Mouse (Mus musculus) midbrain, embryonic 11.5 days (tissue): ENCODE data around the gene Soat2. TPM values are rescaled to one million over a fixed set of nuclear protein-coding genes. Genes with fewer than 3 reads are reported as not detected.
"Not testable (repeated sequence)": the region's sequence is repeated elsewhere in the genome, so short reads cannot be mapped to it uniquely, and the experiment has no call there.

ENCODE experiments used
- ATAC-seq: fragments of 200-750 bp; cut with Nextera tagmentation; 2 replicates; pipeline ENCODE4 v1.8.0; 2017; ENCODE audit warnings: moderate TSS enrichment, moderate library complexity; ENCODE audit not compliant: low FRiP score
- DNase-seq: peaks from one replicate; pipeline ENCODE4 v3.0.0; 2015; ENCODE audit warnings: low spot score; ENCODE audit errors: missing footprints
- H3K27ac ChIP-seq: fragments of 300-500 bp; sonication (generic); 2 replicates; pipeline ENCODE4 v1.5.1; 2014; ENCODE audit warnings: low read depth, low read length
- H3K27me3 ChIP-seq: fragments of 300-500 bp; sonication (generic); 2 replicates; pipeline ENCODE4 v1.6.1; 2014; ENCODE audit warnings: mild to moderate bottlenecking, low read length, moderate library complexity, mixed read lengths; ENCODE audit not compliant: control insufficient read depth, insufficient read depth
- H3K36me3 ChIP-seq: fragments of 300-500 bp; sonication (generic); 2 replicates; pipeline ENCODE4 v1.6.1; 2014; ENCODE audit warnings: mild to moderate bottlenecking, low read length, moderate library complexity, mixed read lengths; ENCODE audit not compliant: control insufficient read depth, insufficient read depth
- H3K4me1 ChIP-seq: fragments of 300-500 bp; sonication (generic); 2 replicates; pipeline ENCODE4 v1.6.1; 2014; ENCODE audit warnings: low read length; ENCODE audit not compliant: control insufficient read depth, insufficient read depth
- H3K4me2 ChIP-seq: fragments of 300-500 bp; sonication (generic); 2 replicates; pipeline ENCODE4 v1.6.1; 2014; ENCODE audit warnings: mild to moderate bottlenecking, moderate library complexity
- H3K4me3 ChIP-seq: fragments of 300-500 bp; sonication (generic); 2 replicates; pipeline ENCODE4 v1.5.1; 2014; ENCODE audit warnings: low read depth, low read length
- H3K9ac ChIP-seq: fragments of 300-500 bp; sonication (generic); 2 replicates; pipeline ENCODE4 v1.6.1; 2014; ENCODE audit warnings: low read length
- H3K9me3 ChIP-seq: fragments of 300-500 bp; sonication (generic); 2 replicates; pipeline ENCODE4 v1.6.1; 2016; ENCODE audit warnings: low read length; ENCODE audit not compliant: control insufficient read depth
- WGBS: fragments of 180-500 bp; shearing (Covaris S2); extraction: QIAGEN DNeasy Blood & Tissue Kit; methylation state at CpG from one replicate; pipeline ENCODE4 v1.1.7; 2014; 5-methylcytosine and 5-hydroxymethylcytosine counted together
- polyA plus RNA-seq: library from polyadenylated mRNA; unstranded; fragments of >200 nt; fragmentation: Nextera tagmentation; extraction: Ambion mirVana; gene quantifications from 2 replicates; pipeline ENCODE4 v1.2.1, GENCODE M21; 2014

Gene Soat2
- polyA plus RNA-seq, 1 experiment from 2014 or later, result not detected

DNA sequence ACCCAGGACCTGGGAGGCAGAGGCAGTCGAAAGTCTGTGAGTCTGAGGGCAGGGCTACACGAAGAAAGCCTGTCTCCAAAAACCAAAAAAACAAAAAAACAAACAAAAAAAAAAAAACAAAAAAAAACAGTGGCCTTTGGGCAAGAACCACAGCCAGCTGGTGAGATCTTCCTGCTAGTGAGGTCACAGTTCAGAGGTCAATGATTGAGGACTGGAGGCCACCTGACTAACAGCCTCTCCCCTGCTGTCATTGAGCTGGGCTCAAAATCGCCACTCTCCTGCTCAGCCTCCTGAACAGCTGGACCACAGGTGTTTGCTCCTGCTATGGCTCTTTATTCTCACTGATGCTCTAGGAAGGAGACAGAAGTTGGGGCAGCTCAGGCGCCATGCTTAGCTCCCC is 2.3 kb downstream of the Soat2 start:
- no peak overlapping the region for H3K4me3 ChIP-seq
- no peak for ATAC-seq
- H3K9me3 ChIP-seq, result no peaks in the 10 kb centered on the region
- peak; percentile 85 for DNase-seq
- H3K27me3 ChIP-seq, result no peaks in the 10 kb centered on the region
- no peak overlapping the region for H3K27ac ChIP-seq
- 21% methylated on average over 4 of the region's 4 CpGs for WGBS
- no peak overlapping the region for H3K4me2 ChIP-seq
- H3K9ac ChIP-seq, result no peak overlapping the region
- H3K4me1 ChIP-seq, result peaks cover 7% of the 10 kb centered on the region
- no peaks in the 10 kb centered on the region for H3K36me3 ChIP-seq

DNA sequence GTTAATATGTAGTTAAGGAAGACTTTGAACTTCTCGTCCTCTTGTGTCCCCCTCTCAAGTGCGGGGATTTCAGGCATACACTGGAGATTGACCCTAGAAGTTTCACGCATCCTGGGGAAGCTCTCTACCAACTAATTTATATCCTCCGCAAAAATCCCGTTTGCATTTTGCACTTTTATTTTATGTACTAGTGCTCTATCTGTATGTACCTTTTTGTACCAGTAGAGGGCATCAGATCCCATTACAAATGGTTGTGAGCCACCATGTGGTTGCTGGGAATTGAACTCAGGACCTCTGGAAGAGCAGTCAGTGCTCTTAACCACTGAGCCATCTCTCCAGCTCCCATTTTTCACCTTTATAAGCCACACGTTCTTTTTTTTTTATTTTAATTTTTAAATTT is 4.7 kb downstream of the Soat2 start:
- not testable (repeated sequence) for H3K4me3 ChIP-seq, H3K36me3 ChIP-seq, H3K4me2 ChIP-seq, H3K27me3 ChIP-seq, H3K27ac ChIP-seq, H3K9ac ChIP-seq, H3K4me1 ChIP-seq, ATAC-seq, H3K9me3 ChIP-seq, DNase-seq
- WGBS, result 94% methylated on average over 6 of the region's 6 CpGs

DNA sequence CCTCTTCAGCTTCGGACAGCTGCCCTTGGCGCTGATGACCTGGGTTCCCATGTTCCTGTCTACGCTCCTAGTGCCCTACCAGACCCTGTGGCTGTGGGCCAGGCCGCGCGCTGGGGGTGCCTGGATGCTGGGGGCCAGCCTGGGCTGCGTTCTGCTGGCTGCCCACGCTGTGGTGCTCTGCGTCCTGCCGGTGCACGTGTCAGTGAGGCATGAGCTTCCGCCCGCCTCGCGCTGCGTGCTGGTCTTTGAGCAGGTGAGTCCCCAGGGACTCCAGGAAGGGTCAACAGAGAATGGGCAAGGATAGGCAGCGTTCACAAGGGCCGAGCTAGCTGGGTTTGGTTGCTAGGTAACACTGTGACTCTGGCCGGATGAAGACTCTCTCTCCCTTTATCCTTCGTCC is 6.5 kb downstream of the Soat2 start:
- H3K4me1 ChIP-seq, result peaks cover 7% of the 10 kb centered on the region
- ATAC-seq, result peak; percentile 82
- WGBS, result 23% methylated on average over 20 of the region's 20 CpGs
- H3K9me3 ChIP-seq, result no peaks in the 10 kb centered on the region
- no peak overlapping the region for H3K4me2 ChIP-seq
- no peak overlapping the region for H3K27ac ChIP-seq
- peak; percentile 89 for DNase-seq
- H3K4me3 ChIP-seq, result no peak overlapping the region
- H3K9ac ChIP-seq, result peak overlapping the region; percentile 38
- no peaks in the 10 kb centered on the region for H3K36me3 ChIP-seq
- H3K27me3 ChIP-seq, result no peaks in the 10 kb centered on the region

DNA sequence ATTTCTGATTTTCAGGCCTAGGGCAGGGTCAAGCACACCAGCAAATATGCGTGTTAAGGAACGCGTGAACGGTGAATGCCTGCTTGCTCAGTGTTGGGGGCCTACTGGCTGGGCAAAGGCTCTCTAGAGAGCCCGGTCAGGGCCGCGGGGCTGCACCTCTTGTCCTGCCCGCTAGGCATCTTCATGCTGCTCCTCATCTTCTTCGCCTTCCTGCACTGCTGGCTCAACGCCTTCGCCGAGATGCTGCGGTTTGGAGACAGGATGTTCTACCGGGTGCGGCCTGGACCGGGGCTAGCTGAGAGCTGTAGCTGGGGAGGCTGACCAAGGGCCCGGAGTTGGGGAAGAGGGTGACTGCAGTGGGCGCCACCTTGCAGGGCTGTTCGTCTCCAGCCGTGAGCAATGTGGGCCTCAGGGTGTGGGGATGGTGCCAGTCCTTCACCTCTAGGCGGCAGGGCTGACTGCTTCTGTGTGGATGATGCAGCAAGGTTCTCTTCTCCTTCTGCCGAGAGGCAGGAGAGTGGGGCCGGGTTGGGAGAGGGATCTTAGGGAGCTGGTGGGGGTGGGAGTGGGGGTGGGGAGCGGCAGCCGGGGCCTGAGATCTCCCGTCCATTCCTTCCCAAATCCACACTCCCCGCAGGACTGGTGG is 10.2 kb downstream of the Soat2 start:
- 60% methylated on average over 25 of the region's 27 CpGs for WGBS
- H3K27ac ChIP-seq, result no peak overlapping the region
- H3K4me3 ChIP-seq, result no peak overlapping the region
- no peak overlapping the region for H3K9ac ChIP-seq
- H3K4me1 ChIP-seq, result peaks cover 4% of the 10 kb centered on the region
- H3K36me3 ChIP-seq, result no peaks in the 10 kb centered on the region
- ATAC-seq (no peak), DNase-seq (no peak)
- H3K9me3 ChIP-seq, result no peaks in the 10 kb centered on the region
- no peak overlapping the region for H3K4me2 ChIP-seq
- no peaks in the 10 kb centered on the region for H3K27me3 ChIP-seq

DNA sequence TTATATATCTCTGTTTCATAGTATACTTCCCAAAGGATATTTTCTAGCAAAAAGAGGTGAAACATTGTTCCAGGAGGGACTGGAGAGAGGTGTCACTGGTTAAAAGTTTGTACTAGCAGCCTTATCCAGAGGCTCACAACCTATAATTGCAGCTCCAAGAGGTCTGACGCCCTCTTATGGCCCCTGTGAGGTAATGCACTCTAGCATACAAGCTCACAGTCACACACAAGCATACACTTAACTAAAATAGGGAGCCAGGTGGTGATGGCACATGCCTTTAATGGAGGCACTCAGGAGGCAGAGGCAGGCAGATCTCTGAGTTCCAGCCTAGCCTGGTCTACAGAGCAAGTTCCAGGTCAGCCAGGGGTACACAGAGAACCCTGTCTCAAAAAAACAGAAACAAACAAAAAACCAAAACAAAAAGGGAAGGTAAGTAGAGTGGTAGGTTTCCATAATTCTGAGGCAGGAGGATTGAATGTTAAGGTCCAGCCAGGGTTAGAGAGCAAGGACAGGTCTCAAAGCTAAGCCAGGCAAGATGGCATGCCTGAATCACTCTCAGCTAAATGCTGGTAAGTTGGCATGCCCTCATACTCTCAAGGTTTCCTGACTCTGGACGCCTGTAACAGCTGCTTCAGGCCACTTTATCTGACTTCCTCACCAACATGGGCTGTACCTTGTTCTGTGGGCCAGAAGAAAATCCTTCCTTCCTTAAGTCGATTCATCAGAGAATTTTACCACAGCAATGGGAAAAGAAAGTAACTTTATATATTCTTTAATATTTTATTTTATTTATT is 13.8 kb downstream of the Soat2 start:
- H3K4me1 ChIP-seq, result no peaks in the 10 kb centered on the region
- no peak overlapping the region for H3K27ac ChIP-seq
- no peak overlapping the region for H3K4me2 ChIP-seq
- no peaks in the 10 kb centered on the region for H3K9me3 ChIP-seq
- ATAC-seq (no peak), DNase-seq (no peak)
- WGBS, result 55% methylated on average over 3 of the region's 3 CpGs
- no peak overlapping the region for H3K4me3 ChIP-seq
- no peak overlapping the region for H3K9ac ChIP-seq
- no peaks in the 10 kb centered on the region for H3K27me3 ChIP-seq
- no peaks in the 10 kb centered on the region for H3K36me3 ChIP-seq

DNA sequence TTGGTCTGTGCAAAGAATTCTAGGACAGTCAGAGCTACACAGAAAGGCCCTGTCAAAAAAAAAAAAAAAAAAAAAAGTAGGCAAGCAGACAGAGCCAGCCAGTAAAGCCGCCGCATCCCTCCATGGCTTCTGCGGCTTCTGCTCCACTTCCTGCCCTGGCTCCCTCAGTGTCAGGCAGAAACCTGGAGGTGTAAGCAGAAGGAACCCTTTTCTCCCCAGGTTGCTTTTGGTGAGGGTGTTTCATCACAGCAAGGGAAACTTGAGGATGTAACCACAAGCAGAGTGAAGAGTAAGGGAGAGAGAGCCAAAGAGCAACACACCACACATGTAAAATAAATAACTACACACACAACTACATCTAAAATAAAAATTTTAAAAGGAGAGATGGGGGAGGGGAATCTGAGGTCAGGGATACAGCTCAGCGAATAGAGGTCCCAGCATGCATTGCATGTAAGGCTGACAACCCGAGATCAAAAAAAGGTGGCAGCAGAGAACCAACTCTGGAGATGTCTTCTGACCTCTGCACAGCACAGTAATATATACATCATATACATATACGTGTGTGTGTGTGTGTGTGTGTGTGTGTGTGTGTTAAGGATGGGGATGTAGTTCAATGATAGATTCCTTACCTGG is 15.3 kb downstream of the Soat2 start:
- no peak for DNase-seq
- ATAC-seq, result no peak
- WGBS, result 55% methylated on average over 6 of the region's 6 CpGs

DNA sequence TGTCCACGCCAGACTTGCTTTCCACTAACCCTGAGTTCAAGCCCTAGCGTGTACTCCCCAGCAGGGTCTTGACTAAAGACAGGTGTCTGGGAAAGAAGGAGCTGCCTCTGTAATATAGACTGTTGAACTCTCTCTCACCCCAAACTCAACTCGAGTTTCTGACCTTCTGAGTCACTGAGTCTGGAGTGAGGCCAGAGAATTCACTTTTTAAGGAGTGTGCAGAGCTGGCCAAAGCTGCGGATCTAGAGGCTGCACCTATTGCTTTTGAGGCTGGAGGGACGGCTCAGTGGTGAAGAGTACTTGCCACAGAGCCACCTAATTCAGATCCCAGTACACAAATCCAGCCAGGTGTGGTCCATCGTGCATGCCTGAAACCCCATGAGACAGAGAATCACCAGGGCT is 17.3 kb downstream of the Soat2 start:
- ATAC-seq, result no peak
- H3K9me3 ChIP-seq, result no peaks in the 10 kb centered on the region
- H3K27ac ChIP-seq, result no peak overlapping the region
- no peaks in the 10 kb centered on the region for H3K27me3 ChIP-seq
- H3K9ac ChIP-seq, result no peak overlapping the region
- H3K4me1 ChIP-seq, result no peaks in the 10 kb centered on the region
- H3K4me2 ChIP-seq, result no peak overlapping the region
- no peak overlapping the region for H3K4me3 ChIP-seq
- WGBS, result 65% methylated on average over 6 of the region's 6 CpGs
- DNase-seq, result no peak
- H3K36me3 ChIP-seq, result no peaks in the 10 kb centered on the region

More for the DNA sequence above, 15.3 kb downstream of the Soat2 start:
- H3K9me3 ChIP-seq, result no peaks in the 10 kb centered on the region
- no peaks in the 10 kb centered on the region for H3K4me1 ChIP-seq
- no peak overlapping the region for H3K4me2 ChIP-seq
- no peaks in the 10 kb centered on the region for H3K36me3 ChIP-seq
- H3K4me3 ChIP-seq, result no peak overlapping the region
- no peak overlapping the region for H3K9ac ChIP-seq
- H3K27ac ChIP-seq, result no peak overlapping the region
- H3K27me3 ChIP-seq, result no peaks in the 10 kb centered on the region

DNA sequence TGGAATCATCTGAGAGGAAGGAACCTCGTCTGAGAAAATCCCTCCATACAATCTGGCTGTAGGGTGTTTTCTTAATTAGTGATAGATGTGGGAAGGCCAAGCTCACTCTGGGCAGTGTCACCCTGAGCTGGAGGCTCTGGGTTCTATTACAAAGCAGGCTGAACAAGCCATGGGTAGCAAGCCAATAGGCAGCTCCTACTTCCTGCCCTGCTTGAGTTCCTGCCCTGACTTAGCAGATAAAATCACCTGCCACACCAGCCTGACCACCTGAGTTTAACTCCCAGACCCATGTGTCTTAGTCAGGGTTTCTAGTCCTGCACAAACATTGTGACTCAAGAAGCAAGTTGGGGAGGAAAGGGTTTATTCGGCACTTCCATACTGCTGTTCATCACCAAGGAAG is 18.7 kb downstream of the Soat2 start:
- Histone ChIP-seq H3K4me2 (no peak overlapping the region), H3K4me1 (no peaks in the 10 kb centered on the region), H3K9me3 (no peaks in the 10 kb centered on the region), H3K36me3 (no peaks in the 10 kb centered on the region), H3K4me3 (no peak overlapping the region), H3K9ac (no peak overlapping the region), H3K27ac (no peak overlapping the region), H3K27me3 (no peaks in the 10 kb centered on the region)
- no peak for DNase-seq
- ATAC-seq, result no peak
- WGBS, result 85% methylated on average over 2 of the region's 2 CpGs

DNA sequence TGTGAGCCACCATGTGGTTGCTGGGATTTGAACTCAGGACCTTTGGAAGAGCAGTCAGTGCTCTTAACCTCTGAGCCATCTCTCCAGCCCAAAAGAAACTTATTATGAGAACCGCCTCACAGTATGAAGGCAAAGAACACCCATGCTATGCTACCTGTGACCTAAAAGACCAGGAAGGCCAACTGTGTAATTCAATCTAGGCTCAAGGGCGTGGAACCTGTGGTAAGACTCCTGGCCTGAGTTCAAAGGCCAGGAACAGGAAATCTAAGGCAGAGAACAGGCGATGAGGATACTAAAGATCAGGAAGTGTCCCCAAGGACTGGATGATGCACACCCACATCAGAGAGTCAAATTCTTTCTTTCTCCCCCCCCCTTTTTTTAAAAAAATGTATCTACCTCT is 23.3 kb downstream of the Soat2 start:
- WGBS, result 89% methylated on average over 3 of the region's 3 CpGs
- ATAC-seq (no peak), DNase-seq (no peak)
- Histone ChIP-seq H3K36me3 (no peaks in the 10 kb centered on the region), H3K9me3 (no peaks in the 10 kb centered on the region), H3K27me3 (no peaks in the 10 kb centered on the region), H3K4me3 (no peak overlapping the region), H3K27ac (no peak overlapping the region), H3K9ac (no peak overlapping the region), H3K4me2 (no peak overlapping the region), H3K4me1 (no peaks in the 10 kb centered on the region)
